Mouse (Mus musculus) 3134 (cell line): ENCODE data around the gene Celf1.

Experiments used
- DNase-seq: peaks from one replicate; pipeline ENCODE4 v3.0.0-alpha.2; 2011; ENCODE audit warnings: low spot score; ENCODE audit not compliant: insufficient read length; ENCODE audit errors: extremely low read depth

Celf1 gene

DNA sequence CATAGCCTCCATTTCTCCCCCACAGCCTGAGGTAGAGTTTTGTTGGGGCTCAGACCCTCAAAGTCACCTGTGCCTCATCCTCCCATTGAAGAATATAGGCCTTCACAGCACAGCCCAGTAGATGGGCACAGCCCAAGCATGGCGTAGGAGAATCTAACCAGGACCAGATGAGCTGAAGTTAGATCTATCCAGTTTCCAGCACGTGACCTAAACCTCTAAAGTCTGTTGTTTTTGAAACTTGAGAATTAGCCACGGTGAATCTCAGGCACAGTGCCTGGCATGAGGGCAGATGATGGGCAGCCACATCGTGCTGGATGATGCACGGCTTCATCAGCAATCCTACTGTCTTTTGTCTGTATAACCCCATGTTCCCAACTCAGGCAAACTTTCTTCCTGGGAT, 118.3 kb downstream of the Celf1 start:
- no peak for DNase-seq

DNA sequence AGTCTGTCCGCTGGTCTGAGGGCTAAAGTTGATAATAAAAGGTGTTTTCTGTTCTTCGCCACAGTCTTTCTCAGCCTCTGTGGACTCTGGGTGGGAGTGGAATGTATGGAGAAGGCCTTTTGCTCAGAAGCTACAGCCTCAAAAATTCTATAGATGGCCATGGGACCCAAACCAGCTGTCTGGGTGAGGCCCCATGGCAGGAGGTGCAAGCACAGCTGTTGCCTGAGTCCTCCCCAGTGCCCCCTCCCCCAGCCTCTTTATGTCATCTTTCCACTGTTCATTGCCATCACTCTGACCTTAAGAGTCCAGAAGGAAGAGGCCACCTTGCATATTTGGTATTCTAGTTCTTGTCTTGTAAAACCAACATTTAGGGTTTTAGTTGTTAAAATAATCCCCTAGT, 119.2 kb downstream of the Celf1 start:
- DNase-seq: no peak

DNA sequence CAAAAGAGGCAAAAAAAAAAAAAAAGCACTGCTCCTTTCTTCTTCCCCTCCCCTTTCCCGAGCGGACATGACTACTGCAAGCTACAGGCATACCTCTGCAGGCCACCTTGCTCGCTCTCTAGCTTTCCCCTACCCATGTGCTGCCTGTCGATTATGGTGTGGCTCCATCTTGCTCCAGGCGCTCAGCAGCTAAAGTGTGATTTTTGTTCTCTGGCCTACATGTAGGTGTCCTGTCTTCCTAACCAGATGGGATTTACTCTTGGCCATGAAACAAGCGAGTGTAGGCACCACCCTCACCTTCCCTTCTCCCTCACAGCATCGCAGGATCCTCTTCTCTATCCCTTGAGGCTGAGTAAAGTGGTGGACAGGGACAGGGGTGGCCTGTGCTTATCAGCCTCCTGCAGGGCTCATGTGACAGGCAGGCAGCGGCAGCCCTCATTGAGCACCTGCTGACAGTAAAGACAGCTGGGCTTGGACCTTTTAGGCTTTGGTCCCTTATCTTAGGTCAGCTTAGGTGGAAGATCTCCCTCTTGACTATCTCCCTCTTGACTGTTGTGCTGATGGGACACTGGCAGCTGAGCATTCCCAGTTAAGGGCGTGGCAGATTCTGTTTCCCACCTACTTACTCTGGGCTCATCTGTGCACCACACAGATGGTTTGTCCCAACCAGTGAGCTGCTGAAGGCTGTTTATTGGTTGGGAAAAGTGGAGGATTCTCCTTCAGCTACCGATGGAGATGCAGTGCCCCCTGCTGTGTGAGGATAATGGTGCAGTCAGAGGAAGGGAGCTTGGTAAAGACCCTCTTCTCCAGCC, 120.6 kb downstream of the Celf1 start:
- DNase-seq: no peak

DNA sequence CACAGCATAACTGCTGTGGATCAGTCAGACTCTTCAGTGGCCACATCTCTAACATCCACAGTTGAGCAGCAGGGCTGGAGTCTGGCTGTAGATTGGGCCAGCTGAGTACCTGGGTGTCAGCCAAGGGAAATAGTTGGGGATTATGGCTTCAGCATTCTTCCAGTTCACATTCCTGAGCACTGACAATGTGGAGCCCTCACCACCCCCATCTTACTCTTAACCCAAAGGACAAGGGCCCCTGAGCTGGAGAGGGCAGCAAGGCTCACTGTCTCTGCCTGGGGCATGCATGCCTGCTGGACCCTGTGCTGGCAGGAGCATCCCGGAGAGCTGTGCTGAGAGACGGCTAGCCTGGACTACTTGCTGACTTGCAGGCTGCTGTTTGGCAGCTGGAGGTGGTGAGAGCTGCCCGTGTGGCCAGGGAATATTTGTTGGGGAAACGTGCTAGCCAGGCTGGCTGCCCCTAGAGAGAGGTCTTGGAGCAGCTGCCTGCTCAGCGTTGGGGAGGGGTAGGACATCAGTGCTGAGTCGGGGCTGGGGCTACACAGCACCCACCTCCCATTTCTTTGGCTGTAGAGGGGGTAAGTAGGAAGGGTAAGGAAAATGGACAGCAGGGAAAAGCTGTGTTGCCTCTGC, 121.8 kb downstream of the Celf1 start:
- peak; percentile 77 for DNase-seq

DNA sequence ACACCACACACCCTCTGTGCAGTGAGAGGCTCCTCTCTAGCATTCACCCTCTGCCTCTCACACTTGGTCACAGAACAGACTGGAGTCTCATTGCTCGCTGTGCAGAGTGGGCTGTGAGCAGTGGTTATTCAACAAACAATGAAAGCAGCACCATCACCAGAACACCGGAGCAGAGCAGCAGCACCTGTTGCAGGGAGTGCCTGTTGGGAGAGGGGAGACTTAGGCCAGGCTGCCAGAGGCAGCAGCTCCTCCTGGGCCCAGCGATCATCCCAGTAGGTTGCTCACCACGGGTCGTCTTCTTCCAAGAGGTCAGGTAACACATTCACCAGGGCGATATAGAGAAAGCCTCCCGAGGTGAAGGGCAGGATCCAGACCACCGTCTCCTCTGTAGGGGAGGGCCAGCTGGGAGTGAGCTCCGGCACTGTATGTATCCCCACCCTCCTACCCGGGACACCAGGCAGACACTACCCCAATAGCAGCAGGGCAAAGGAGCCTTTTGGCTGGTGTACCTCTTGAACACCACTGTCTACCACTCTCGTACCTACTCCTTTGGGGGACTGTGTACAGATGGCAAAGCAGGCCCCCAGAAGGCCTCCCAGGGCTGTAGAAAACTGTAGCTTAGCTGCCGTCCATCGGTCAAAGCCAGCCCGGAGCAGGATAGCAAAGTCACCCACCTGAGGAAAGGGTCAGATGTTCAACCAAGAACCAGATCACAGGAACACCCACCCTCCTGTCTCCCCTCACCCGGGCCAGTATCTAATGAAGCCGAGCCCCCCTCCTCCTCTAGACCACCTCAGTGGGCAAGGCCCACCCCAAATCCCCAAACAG, 122.8 kb downstream of the Celf1 start:
- no peak for DNase-seq

DNA sequence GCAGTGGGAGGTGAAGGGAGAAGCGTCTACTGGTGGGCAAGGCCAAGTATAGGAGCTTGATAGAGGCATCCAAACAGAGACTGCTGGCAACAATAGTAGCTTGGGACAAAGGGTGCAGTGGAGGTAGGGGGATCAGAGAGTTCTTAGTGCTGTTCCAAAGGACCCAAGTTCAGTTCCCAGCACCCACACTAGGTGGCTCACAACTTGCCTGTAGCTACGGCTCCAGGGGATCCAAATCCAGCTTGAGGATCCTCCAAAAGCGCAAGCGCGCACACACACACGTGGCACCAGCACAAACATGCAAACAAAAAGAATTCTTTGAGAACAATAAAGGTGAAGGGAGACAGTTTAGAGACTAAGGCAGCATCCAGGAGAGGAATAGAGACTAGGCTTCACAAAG, 124.0 kb downstream of the Celf1 start:
- no peak for DNase-seq

DNA sequence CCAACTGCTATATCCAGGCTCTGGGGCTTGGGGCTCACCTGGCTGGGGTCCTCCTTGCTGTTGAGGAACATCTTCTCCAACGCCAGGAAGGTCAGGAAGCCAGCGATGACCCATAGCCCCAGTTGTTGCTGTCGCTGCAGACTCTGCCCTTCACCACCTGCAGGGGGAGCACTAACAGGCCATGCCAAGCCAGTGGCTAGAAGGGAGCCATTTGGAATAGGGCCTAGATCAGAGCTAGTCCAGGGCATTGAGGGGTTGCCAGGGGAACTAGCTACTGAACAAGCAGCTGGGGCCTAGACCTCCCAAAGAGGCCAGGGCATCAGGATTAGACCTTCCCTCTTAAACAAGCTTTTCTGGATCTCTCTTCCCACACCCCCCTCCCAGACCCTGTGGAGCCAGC, 125.4 kb downstream of the Celf1 start:
- DNase-seq: peak; percentile 36

DNA sequence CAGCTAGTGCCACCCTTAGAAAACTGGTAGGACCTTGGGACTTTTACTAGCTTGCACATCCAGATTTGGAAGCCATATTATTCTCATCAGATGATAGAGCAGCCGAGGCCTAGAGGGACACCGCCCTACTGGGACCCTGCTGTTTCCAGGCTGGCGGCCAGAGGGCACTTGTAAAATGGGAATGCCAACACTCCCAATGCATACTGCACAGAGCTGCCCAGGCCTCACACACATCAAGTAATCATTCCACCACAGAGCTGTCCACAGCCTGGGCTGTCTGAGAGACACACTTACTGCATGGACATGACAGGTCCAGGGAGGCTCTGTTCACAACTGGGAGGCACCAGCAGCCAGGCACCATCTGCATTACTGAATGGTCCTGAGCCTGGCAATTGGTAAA, 126.3 kb downstream of the Celf1 start:
- no peak for DNase-seq

DNA sequence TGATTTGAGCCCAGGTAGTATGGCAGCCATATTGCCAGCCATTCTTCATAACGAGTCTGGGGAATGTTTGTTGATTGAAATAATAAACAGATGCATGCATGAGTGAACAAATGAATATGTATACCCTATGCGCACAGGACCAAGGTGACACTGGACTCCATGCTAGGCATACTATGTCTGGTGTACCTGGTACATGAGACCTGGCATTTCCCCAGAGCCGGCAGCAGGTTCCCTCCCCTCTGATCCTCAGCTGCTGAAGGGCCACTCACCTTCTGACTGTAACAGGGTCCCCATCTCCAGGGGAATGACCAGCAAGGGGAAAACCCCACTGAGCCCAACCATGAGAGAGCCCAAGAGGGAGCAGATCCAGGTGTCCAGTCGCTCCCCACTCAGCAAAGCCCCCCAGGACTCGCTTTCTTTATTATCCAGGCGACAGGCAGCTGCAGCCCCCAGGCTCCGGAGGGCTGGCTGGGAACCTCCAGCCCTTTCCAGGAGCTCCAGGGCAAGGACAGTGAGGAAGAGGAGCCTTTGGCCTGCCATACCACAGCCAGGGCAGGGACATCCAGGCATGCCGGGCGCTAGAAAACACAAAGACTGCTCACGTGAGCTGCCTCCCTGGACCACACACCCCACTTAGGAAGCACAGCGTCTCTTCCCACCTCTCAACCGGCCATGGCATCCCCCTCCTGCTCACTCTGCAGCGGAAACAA, 128.1 kb downstream of the Celf1 start:
- no peak for DNase-seq

DNA sequence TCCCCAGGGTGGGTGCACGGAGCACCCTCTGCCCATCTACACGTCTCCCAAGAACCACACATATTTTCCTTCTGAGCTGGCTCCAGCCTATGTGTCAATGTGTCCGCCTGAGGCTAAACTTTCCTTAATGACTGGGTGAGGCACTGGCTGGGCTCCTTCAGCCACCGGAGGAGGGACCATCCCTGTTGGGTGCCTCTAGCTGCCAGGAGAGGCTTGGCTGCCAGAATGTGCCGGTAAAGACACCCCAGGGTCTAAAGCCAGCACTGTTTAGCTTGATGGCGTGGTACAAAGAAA, 128.6 kb downstream of the Celf1 start:
- DNase-seq: peak; percentile 82
